Mouse (Mus musculus) C2C12 (cell line): ENCODE results near the gene Ipo4. TPM values are rescaled to one million over a fixed set of nuclear protein-coding genes. Genes with fewer than 3 reads are reported as not detected.

Source experiments
- H3K27me3 ChIP-seq: one replicate; pipeline ENCODE4 v1.6.1; 2011; ENCODE audit not compliant: control insufficient read depth, insufficient read depth, insufficient read length
- H3K36me3 ChIP-seq: one replicate; pipeline ENCODE4 v1.6.1; 2011; ENCODE audit not compliant: control insufficient read depth, insufficient read depth
- H3K4me3 ChIP-seq: one replicate; pipeline ENCODE4 v1.5.1; 2011; ENCODE audit warnings: mild to moderate bottlenecking, control low read depth; ENCODE audit not compliant: poor library complexity, insufficient read depth, severe bottlenecking
- H3K79me2 ChIP-seq: one replicate; pipeline ENCODE4 v1.6.1; 2011; ENCODE audit not compliant: control insufficient read depth, insufficient read depth
- H3K79me3 ChIP-seq: one replicate; pipeline ENCODE4 v1.6.1; 2011; ENCODE audit warnings: low read depth, control low read depth
- H3ac ChIP-seq: one replicate; pipeline ENCODE3; 2011; ENCODE audit warnings: low read depth; ENCODE audit not compliant: control insufficient read depth, insufficient read length
- CEBPB ChIP-seq: IDR thresholded peaks from one replicate; pipeline ENCODE4 v1.6.1; 2011; ENCODE audit warnings: low read depth, mild to moderate bottlenecking, control low read depth, moderate library complexity
- CTCF ChIP-seq: IDR thresholded peaks from one replicate; pipeline ENCODE4 v1.5.1; 2011; ENCODE audit not compliant: control insufficient read depth, insufficient read depth, insufficient read length
- FOSL1 ChIP-seq: IDR thresholded peaks from one replicate; pipeline ENCODE4 v1.8.0; 2011; ENCODE audit warnings: mild to moderate bottlenecking, low read length; ENCODE audit not compliant: poor library complexity, insufficient read depth, severe bottlenecking
- MAX ChIP-seq: IDR thresholded peaks from one replicate; pipeline ENCODE4 v1.6.1; 2011; ENCODE audit warnings: mild to moderate bottlenecking, control low read depth
- MYOD1 ChIP-seq: IDR thresholded peaks from one replicate; pipeline ENCODE4 v1.6.1; 2011; ENCODE audit warnings: low read depth; ENCODE audit not compliant: control insufficient read depth, insufficient read length
- MYOG ChIP-seq: IDR thresholded peaks from one replicate; pipeline ENCODE4 v1.6.1; 2011; ENCODE audit not compliant: control insufficient read depth, insufficient read length; ENCODE audit errors: extremely low read depth
- USF1 ChIP-seq: IDR thresholded peaks from one replicate; pipeline ENCODE4 v1.6.1; 2011; ENCODE audit warnings: low read depth, mild to moderate bottlenecking, control low read depth, moderate library complexity
- polyA plus RNA-seq: library from polyadenylated mRNA; unstranded; fragments of >200 nt; fragmentation: generic; extraction: Trizol; gene quantifications from one replicate; pipeline ENCODE4 v1.2.1, GENCODE M21; 2012; ENCODE audit warnings: missing spikeins

Ipo4 gene
- polyA plus RNA-seq, 1 experiment, result 113 TPM

- TF ChIP-seq MAX, result peak; percentile 89
- TF ChIP-seq CTCF, result no peak
- Histone ChIP-seq H3K36me3 (peaks cover 44% of the 10 kb centered on the region), H3K27me3 (no peaks in the 10 kb centered on the region), H3K79me3 (peaks cover 50% of the 10 kb centered on the region), H3ac (peak within 1 kb of the TSS; percentile 92), H3K79me2 (peaks cover 70% of the 10 kb centered on the region), H3K4me3 (peak within 1 kb of the TSS; percentile 75)
Measured at GRCm38 (mm10) chr14:55671833-55672740, 36.3 kb upstream of the Ipo4 start, which contains the start of the genes Gmpr2 and Nedd8. Gene Gmpr2, plus strand, starts transcription at chr14:55671941. Gene Nedd8, minus strand, starts transcription at chr14:55672124.

- Histone ChIP-seq H3ac (peak overlapping the region; percentile 92), H3K4me3 (peak overlapping the region; percentile 75), H3K27me3 (no peaks in the 10 kb centered on the region), H3K79me2 (peaks cover 76% of the 10 kb centered on the region), H3K79me3 (peaks cover 54% of the 10 kb centered on the region), H3K36me3 (peaks cover 37% of the 10 kb centered on the region)
- TF ChIP-seq USF1 (no peak), MAX (no peak), CTCF (no peak), CEBPB (no peak), MYOG (no peak), FOSL1 (no peak), MYOD1 (no peak)
Measured at GRCm38 (mm10) chr14:55671486-55671832, 35.7 kb upstream of the Ipo4 start.

GRCm38 (mm10) chr14:55660636-55661035, 24.9 kb upstream of the Ipo4 start:
- Histone ChIP-seq H3K36me3 (peaks cover 23% of the 10 kb centered on the region), H3K27me3 (no peaks in the 10 kb centered on the region), H3K4me3 (no peak overlapping the region), H3K79me2 (peaks cover 19% of the 10 kb centered on the region), H3K79me3 (no peaks in the 10 kb centered on the region), H3ac (no peak overlapping the region)
- TF ChIP-seq MAX (no peak), USF1 (no peak), CTCF (no peak), MYOD1 (no peak), MYOG (no peak)

- H3K36me3 ChIP-seq, result peaks cover 23% of the 10 kb centered on the region
- H3K79me3 ChIP-seq, result no peaks in the 10 kb centered on the region
- peaks cover 13% of the 10 kb centered on the region for H3K79me2 ChIP-seq
- TF ChIP-seq FOSL1 (no peak), MAX (no peak), CTCF (peak; percentile 73), CEBPB (no peak), USF1 (no peak), MYOG (no peak), MYOD1 (no peak)
- H3K27me3 ChIP-seq, result no peaks in the 10 kb centered on the region
- H3K4me3 ChIP-seq, result peak within 1 kb of the TSS; percentile 42
- H3ac ChIP-seq, result peak within 1 kb of the TSS; percentile 73
Measured at GRCm38 (mm10) chr14:55659960-55660573, 24.3 kb upstream of the Ipo4 start, which contains the start of gene Mdp1. Gene Mdp1, minus strand, starts transcription at chr14:55660508.

GRCm38 (mm10) chr14:55658011-55658410, 22.3 kb upstream of the Ipo4 start:
- Histone ChIP-seq H3K4me3 (no peak overlapping the region), H3K36me3 (peaks cover 15% of the 10 kb centered on the region), H3K79me3 (no peaks in the 10 kb centered on the region), H3ac (no peak overlapping the region), H3K79me2 (no peaks in the 10 kb centered on the region), H3K27me3 (no peaks in the 10 kb centered on the region)
- TF ChIP-seq CTCF (no peak), MYOG (no peak), CEBPB (no peak), FOSL1 (no peak), USF1 (no peak), MYOD1 (no peak), MAX (no peak)

GRCm38 (mm10) chr14:55656935-55657334, 21.2 kb upstream of the Ipo4 start:
- no peak overlapping the region for H3ac ChIP-seq
- no peaks in the 10 kb centered on the region for H3K27me3 ChIP-seq
- H3K79me2 ChIP-seq, result no peaks in the 10 kb centered on the region
- no peak for TF ChIP-seq USF1
- TF ChIP-seq MAX, result no peak
- no peak for TF ChIP-seq FOSL1
- peaks cover 6% of the 10 kb centered on the region for H3K36me3 ChIP-seq
- no peaks in the 10 kb centered on the region for H3K79me3 ChIP-seq
- H3K4me3 ChIP-seq, result no peak overlapping the region
